Mouse (Mus musculus) adrenal gland, adult 2 months (tissue): ENCODE measurements around the gene Sox14. TPM values are rescaled to one million over a fixed set of nuclear protein-coding genes. Genes with fewer than 3 reads are reported as not detected.

Experiments
- DNase-seq: peaks from one replicate; pipeline ENCODE4 v3.0.0; 2021
- long read RNA-seq: library from polyadenylated mRNA; stranded (forward); transcript quantifications from one replicate; pipeline ENCODE4 v2.0.0, GENCODE M21; 2021
- polyA plus RNA-seq: library from polyadenylated mRNA; depleted of rRNA; stranded (reverse); fragments of >200 nt; gene quantifications from 2 replicates; pipeline ENCODE4 v1.2.3, GENCODE M21; 2012; rRNA removed
- total RNA-seq, 2 experiments: library from RNA; stranded (reverse); gene quantifications; 2 replicates each; pipeline ENCODE4 v1.2.3; 2021

Gene Sox14
- not detected for total RNA-seq
- not detected in 2 replicates for polyA plus RNA-seq
- long read RNA-seq: 0 reads

DNA sequence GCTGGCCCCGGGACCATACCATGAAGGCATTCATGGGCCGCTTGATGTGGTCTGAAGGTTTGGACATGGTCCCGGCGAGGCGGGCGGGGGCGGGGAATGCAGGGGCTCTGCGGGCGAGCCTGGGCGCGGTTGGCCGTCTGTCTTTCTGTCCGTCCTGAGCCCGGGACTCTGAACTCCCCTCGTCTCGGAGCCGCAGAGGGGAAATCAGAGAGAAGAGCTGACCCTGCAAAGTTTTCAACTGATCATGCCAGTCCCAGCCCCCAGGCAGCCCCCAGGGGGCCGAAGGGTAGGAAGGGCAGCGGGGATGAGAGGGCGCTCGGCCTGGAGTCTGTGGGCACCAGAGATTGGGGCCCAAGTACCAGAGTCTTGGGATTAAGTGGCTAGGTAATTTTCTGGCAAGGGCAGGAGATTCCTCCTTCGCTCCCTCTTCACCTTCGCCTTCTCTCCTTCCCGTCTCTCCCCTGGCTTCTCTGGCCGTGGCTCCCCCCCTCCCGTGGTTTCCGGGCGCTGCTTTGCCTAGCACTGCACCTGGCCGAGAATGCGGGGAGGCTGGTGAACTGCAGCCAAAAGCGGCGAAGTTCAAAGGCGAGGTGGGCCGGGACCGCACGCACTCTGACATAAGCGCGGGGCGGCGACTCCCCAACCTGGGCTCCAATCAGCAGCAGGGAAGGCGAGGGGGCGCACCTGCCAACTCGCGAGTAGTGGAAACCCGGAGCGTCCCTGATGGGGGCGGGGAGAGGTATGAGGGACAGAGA, at the start of gene Sox14:
TSS of gene Sox14 (minus strand) at position 553 of the 755 bp plus-strand sequence.
- no peak for DNase-seq

DNA sequence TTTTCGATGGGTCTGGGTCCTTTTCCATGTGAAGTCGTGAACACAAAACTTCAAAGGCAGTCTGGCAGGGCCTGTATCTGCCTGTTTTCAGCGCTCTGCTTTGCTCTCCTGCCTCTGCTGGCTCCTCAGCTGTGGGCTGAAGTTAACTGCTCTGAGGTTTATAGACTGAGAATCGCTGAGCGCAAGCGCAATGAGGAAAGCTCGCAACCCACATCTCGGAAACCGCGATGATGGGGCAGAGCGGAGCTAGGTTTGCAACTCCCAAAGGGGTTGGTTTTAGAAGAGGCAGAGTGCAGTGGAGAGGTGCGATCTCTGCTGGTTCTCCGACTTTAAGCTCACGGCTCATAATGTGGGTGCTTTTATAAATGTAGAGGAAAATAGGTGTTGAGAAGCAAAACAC, 3.3 kb upstream of the Sox14 start:
- DNase-seq: no peak

DNA sequence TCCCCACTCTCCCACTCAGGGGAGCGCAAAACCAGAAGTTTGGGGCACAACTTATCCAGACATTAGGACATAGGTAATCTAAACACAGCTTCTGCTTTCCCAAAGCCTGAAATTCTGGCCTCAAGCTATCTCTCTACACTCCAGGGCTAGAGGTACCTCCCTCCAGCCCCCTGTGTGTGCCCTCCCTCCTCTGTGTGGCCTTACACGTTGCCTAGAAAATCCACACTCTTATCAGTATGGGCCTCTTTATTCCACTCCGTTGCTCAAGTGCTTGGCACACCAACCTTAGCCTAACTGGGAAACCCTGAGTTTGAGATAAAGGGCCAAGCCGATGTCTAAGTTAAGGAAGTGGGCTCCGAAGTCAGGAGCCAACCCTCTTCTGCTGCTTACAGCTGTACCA, 2.6 kb upstream of the Sox14 start:
- no peak for DNase-seq

DNA sequence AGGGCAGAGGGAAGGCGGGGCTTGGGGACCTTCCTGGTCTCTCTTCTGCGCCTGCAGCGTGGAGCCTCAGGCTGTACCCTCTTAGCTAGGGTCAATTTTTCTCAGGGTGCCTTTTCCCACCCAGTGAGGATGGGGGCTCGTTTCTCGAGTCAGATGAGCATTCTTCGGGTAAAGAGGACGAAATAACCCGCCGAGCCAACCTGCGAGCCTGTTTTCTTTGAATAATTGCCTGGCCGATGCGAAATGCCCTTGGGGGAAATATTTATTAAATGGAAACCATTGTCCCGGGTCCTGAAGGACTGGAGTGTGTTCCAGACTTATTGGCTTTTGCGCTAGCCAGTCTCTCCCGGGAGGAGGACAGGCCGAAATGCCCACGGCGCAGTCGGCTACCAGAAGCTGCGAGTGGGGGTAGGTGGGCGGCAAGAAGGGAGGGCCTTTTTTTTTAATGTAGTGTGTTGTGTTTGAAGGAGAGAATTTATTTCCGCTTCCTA, 1.1 kb upstream of the Sox14 start:
- DNase-seq: no peak

DNA sequence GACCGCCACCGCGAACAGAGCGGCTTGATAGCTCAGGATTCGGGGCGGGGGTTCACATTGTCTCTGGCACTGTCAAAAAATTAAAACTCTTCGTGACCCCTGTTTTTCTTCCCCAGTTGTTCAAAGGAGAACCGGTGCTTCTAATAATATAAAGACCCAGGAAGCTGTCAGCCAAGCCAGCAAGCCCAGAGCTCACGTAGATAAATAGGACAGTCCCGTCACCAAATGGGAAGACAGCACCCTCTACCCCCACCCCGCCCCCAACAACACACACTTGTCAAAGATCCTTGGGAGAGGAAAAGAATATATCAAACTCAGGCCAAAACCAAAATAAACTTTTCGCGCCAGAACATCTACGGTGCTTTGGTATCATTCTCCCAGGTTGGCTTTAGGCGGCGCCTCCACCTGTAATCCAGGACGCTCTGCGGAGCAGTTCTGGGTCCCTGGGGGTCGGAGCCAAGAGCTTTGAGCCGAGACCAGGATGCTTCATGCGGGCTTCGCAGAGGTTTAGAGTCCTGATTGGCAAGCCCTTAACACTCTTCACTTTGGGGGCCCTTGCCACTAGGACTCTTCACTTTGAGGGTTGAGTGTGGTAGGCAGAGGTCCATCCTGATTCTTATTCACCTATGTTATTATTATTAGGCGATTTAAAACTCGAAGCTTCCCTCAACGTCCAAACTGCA, 544 bp upstream of the Sox14 start:
- DNase-seq: no peak

DNA sequence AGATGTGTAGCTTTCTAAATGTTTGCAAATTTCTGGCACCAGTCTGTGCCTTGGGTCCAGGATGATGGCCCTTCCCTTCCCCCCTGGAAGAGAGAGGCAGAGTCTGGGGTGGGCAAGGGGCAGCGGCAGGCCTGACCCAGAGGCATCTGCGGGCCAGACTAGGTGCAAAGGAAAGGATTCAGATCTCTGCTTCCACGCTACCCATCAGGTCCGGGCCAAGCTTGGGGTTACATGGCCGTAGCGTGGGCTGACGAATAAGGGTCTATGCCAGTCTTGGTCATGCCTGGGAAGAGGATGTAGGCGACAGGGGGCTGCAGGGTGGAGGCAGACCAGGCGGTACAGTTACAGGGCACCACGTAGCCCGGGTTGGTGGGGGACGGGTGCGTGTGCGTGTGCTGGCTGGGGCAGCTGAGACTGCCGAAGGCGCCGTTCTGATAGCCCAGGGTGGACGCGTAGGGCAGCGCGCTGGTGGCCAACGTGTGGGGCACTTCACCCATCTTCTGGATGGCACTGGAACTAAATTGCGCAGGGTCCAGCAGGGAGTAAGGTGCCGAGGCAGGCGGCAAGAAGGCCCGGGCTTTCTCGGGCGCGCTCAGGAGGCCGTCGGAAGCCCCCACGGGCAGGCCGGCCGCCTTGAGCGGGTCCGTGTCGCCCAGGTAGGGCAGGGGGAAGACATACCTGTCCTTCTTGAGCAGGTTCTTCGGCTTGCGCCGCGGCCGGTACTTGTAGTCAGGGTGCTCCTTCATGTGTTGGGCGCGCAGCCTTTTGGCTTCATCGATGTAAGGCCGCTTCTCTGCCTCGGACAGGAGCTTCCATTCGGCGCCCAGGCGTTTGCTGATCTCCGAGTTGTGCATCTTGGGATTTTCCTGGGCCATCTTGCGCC, 994 bp downstream of the Sox14 start:
- DNase-seq: no peak

DNA sequence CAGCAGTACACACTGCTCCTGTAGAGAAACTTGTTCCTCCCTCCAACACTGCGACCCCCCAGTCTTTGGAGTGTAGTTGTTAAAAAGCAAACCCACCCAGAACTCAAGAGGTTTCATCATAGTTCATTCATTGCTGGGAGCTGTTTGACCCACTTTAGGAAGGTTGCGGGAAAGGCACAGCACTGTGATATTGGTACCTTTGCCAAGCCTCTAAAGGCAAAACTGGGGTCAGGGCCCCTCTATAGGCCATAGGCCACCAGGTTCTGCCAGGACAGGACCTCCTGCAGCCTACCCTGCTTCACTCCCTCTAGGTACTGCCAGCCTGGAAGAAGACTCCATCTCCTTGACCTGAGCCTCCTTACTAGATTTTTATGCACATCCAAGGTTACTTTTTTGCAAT, 2.2 kb downstream of the Sox14 start:
- DNase-seq: no peak

DNA sequence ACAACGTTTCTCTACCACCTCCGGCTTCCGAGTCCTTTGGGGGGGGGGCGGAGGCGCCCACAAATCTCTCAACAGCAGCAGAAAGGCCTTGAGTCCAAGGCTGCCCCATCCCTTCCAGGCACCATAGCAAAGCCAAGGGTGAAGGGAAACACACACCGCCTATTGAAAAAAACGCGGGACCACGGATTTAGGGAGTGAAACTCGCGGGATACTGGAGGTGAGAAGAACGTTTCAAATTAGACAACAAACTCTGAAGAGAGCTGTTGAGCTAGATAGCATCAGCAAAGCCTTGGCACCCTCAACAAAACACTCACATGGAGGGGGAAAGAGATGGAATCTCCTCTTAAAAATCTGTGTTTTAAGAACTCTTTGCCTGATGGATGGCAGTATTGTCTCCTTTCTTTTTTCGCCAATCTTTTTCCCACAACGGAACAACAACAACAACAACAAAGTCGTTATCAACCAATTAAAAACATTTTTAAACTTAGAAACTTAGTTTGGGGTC, 2.8 kb downstream of the Sox14 start:
- no peak for DNase-seq

DNA sequence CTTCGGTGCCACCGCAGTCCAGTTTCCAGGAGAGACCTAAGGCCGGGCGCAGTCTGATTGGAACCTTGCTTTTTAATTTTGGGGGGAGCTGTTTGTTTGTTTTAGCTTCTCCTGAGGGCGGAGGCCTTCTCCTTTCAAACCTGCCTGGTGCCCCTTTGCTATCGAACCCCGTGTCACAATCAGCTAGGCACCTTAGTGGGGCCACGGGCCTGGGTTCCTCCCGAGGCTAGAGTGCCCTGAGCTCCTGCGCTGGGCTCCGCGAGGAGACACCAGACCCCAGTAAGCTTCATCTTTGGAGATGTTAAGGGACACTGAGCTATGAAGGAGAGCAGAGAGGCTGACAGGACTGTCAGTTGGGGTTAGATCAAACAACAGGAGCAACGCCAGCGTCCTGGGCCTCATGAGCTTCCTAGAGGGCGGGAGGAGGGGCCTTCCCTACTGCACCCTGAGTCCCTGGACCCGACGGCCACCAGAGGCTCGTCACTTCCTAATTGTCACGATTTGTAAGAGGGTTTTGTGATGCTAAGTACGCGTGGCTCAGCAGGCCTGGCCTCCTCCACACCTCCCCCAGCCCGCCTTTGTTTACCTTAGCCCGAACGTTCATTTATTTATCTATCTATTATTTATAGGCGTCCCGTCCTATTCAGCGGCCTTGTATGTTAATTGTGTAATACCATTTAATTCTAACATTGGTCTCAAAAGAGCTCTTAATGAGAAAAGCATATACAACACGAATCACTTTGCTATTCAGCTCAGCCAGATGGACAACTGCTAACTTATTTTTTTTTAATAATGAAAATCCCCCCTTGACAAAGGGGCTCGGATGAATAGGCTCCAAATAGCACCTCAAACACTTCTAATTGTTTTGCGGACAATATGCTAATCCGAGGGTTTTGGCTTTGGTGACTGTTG, 3.5 kb downstream of the Sox14 start:
- DNase-seq: no peak

DNA sequence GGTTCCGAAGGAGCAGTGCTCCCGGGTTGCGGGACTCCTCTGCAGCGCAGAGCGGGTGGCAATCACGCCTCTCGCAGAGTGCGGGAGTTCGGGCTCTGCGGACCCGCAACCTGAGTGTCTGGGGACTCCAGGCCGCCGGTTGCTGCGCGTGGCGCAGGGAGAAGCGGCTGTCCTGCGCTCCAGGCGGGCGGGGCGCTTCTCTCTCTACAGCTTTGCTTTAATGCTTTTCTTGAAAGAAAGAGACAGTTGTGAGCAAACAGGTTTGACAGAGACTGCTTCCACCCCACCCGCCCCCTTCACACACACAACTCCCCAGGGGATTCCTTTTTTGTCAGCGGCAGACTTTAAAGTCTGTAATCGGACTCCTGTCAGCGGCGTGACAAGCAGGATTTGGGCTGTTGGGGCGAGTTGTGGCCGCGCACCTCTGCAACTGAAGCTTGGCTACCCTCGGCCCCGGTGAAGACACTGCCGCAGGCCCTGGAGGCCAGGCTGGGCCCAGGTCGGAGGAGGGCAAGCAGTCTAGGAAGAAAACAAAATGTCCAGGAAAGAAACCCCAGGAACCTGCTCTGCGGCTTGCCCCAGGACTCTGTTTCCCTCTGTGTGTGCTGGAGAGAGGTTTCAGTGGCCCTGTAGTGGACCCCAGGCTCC, 4.3 kb downstream of the Sox14 start:
- no peak for DNase-seq

DNA sequence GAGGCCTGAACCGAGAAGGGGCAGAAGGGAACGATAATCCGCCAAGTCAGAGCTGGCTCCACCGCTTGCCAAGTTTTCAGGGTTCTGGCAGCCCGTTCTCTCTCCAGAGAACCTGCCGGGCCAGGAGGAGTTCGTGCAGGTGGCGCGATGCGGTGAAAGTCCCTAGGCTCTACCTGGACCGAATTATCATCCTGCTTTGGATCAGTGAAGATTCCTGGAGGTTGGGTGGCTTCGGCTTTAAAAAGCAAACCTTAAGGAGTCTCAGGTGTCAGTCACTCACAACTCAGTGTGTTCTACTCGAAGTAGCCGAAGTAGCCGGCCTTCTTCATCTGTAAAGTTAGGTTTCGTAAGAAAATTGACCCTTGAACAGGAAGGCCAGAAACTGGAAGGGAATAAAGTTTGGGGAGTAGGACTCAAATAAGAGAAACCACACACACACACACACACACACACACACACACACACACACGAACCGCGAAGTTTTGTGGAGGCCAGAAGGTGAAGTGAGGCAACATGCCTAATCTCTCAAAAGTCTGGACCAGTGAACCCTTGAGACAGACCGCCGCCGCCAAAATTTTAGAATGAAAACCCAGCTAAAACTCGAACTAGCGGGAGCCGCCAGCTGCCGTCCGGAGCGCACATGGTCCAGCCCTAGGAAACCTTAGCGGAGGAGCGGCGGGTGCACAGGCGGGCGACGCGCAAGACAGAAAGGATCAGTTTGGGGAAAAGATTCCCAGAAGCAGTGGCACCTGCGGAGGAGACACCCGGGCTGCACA, 5.0 kb downstream of the Sox14 start:
- DNase-seq: no peak

DNA sequence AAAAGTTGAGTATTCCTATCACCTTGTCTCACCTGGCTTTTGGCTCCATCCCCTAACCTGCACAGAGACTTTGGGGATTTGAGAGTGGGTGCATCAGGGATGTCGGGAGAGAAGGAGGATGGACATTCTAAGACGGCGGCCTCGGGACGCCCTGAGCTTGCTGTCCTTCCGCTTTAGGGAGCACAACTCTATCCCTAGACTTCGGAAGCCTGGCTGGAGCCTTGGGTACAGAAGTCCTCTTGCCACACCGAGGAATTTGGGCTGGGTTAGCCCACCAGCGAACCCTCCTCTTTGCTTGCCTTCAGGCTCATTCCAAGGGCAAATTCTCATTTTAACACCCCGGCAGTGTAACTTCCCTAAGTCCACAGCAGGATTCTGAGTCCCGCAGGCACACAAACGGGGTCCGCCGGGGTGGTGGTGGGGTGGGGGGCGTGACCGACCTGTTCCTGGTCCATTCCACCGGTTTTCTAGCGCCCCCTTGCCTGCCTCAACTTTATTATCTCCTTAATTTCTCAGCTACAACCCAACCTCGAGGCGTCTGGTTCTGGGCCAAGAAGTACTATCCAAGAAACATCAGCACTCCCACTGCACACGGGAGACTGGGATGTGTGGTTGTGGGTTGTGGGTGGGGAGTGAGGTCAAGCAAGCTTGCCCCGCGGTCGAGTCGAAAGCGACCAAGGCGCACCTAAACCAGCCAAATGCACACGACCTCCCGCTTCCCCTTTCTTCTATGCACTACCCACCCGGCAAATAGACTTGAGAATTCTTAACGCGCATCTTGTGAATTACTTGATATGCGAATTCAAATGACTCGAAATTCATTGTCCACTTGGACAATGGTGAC, 5.8 kb downstream of the Sox14 start:
- no peak for DNase-seq

DNA sequence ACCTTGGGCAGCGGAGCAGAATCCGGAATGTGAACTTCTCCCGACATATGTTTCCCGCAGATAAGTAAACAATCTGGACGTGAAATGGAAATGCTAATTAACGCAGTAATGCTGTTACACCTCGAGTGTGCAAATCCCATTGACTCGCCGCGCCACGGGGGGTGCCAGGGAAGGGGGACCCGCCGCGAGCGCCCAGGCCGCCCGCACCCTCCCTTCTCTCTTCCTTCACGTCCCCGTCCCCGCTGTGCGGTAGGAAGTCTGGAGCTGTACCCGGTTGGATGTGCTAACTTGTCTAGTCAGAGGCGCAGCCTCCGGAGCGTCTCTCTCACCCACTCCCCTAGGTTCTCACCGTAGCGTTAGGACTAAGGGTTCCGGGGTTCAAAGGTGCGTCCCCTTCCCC, 6.7 kb downstream of the Sox14 start:
- no peak for DNase-seq

DNA sequence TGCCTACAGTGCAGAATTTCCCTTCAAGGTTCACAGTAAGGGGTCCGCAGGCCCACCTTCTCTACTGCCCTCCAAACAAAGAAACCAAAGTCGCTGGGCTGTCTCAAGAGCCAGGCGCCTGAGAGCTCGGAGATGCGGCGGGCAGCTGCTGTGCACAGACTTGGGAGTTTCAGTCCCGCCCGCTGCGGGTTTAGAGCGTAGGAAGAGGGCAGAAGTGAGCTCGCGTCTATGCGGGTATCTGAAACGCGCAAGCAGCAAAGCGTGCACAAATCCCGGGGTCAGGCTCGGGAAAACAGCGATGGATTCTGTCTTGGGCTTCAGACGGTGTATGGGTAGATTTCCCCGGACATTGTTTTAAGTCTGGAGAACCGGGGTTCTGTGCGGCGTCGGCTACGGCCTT, 7.4 kb downstream of the Sox14 start:
- DNase-seq: no peak

DNA sequence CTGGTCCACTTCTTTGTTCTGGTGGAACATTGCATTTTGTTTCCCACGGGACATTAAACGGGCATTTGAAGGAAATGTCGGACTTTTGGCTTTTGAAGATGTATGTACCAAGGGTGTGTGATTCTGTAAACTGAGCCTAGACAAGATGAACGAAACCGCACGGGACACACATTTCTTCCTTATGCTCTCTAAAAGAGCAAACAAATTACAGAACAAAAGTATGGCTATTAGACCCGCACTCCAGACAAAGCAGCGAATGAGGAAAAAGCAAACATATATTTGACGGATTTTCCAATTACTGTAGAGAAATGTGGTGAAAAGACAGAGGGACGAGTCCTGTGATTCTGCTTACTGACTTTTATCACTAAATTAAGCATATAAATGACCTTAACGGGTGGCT, 7.9 kb downstream of the Sox14 start:
- no peak for DNase-seq

DNA sequence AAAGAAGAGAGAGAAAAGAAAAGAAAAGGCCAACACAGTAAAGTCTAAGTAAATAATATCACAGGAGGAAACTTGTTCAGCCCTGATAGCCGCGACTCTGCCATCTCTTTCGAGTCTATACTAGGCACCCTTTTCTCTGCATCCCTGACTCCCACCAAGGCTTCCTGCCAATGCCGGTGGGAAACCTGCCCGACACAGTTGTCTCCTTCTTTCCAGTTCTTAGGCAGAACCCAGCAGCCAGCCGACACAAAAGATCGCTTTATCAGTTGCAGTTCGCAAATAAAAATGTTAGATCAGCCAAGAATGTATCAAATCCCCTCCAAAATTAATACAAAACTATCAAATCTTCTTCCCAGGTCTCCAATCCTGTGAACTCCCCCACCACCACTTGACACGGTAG, 13.0 kb downstream of the Sox14 start:
- DNase-seq: no peak

DNA sequence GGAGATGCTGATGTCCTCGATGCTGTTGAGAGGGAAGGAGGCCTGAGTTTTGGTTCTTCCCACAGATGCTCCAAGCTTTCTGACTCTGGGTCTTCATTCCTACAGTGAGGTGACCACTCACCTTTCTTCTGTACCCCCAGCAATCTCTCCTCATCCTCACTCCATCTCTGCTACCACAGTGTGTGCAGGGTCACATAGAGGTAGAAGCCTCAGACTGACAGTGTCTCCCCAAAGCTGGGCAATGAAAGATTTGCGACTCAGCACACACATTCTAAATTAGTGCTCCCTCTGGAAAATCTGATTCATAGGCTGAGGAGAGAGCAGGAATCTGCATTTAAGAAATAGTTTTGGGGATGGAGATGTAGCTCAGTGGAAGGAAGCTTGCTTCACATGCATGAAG, 21.5 kb downstream of the Sox14 start:
- no peak for DNase-seq

DNA sequence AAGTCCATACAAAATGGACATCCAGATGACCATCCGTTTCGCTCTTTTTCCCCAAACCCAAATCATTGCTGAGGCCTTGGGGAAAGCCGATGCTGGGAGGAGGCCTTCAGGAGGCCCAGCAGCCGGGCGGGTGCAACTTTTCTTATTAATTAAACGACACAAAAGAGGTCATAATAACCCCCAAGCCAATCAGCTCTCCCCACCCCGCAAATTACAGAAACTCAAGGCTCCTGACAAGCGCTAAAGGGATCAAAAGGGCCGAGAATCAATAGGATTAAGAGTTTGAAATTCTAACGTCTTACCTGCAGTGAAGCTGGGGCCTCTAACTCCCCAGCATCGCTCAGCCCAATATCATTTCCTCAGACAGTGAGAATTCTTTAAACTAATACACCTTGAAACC, 22.6 kb downstream of the Sox14 start:
- no peak for DNase-seq

DNA sequence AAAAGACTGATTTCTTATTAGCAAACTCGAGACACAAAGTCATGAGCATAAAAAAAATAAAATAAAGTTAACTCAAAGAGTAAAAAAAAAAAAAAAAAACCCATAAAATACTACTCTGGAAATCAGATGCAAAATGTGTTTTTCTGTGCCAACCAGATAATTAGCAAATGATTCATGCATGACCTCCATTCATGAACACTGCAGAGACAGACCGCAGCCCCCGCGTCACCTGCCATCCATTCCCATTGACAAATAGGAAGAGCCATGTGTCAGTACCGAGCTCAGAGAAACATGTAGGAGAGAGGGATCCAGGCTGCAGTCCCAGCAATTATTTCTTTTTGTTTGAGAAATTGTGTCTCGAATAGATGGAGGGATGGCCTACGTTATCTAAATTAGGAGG, 25.6 kb downstream of the Sox14 start:
- no peak for DNase-seq
